Mouse (Mus musculus) forebrain, embryonic 10.5 days (tissue): ENCODE measurements around the gene Shbg. TPM values are rescaled to one million over a fixed set of nuclear protein-coding genes. Genes with fewer than 3 reads are reported as not detected.
"Not testable (repeated sequence)": the region's sequence is repeated elsewhere in the genome, so short reads cannot be mapped to it uniquely, and the experiment has no call there.

ENCODE experiments used
- DNase-seq: peaks from one replicate; pipeline ENCODE4 v3.0.0-alpha.2; 2017; ENCODE audit warnings: low spot score; ENCODE audit errors: extremely low spot score
- H3K27ac ChIP-seq: fragments of 300-500 bp; sonication (generic); 2 replicates; pipeline ENCODE4 v1.5.1; 2016; ENCODE audit warnings: mild to moderate bottlenecking
- H3K27me3 ChIP-seq: fragments of 300-500 bp; sonication (generic); 2 replicates; pipeline ENCODE4 v1.6.1; 2016; ENCODE audit warnings: mild to moderate bottlenecking; ENCODE audit not compliant: poor library complexity, severe bottlenecking
- H3K36me3 ChIP-seq: fragments of 300-500 bp; sonication (generic); replicated peaks from 2 replicates; pipeline ENCODE4 v1.6.1; 2016; ENCODE audit warnings: mild to moderate bottlenecking, moderate library complexity
- H3K4me1 ChIP-seq: fragments of 300-500 bp; sonication (generic); 2 replicates; pipeline ENCODE4 v1.6.1; 2016
- H3K4me3 ChIP-seq: fragments of 300-500 bp; sonication (generic); 2 replicates; pipeline ENCODE4 v1.5.1; 2016; ENCODE audit warnings: mild to moderate bottlenecking, moderate library complexity
- H3K9me3 ChIP-seq: fragments of 300-500 bp; sonication (generic); 2 replicates; pipeline ENCODE4 v1.6.1; 2016; ENCODE audit warnings: mild to moderate bottlenecking, moderate library complexity
- WGBS: fragments of 180-500 bp; shearing (Covaris S2); methylation state at CpG from one replicate; pipeline ENCODE4 v1.1.7; 2016; 5-methylcytosine and 5-hydroxymethylcytosine counted together
- polyA plus RNA-seq: library from polyadenylated mRNA; unstranded; fragments of >200 nt; fragmentation: Nextera tagmentation; extraction: Ambion mirVana; gene quantifications from 2 replicates; pipeline ENCODE4 v1.2.1, GENCODE M21; 2016

Gene Shbg
- polyA plus RNA-seq, 1 experiment from 2014 or later = not detected

DNA sequence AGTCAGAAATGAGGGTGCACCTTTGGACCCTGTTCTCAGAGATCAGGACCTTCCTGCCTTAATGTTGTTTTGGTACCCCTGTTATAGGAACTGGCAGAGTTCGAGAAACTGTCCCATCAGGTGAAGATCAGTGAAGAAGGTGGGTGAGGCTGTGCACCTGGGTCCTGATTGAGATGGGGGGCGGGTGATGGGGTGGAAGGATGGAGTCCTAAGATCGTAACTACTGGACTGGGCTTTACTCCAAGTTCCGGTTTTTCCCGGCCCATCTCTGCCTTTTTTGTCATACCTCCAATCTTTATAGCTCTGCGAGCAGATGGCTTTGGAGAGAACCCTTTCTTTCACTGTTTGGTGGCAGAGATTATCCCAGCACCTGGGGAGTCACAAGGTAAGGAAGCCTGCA, 4.7 kb upstream of the Shbg start:
- peak overlapping the region; percentile 59 for H3K4me3 ChIP-seq

GRCm38 (mm10) chr11:69621571-69622268, 4.0 kb upstream of the Shbg start, which contains the start of gene Sat2:
TSS of gene Sat2 (plus strand) at chr11:69622024.
- peak; percentile 86 for DNase-seq
- 0 out of 2 replicates have a peak, but pooled peaks cover 2% of the 10 kb centered on the region for H3K36me3 ChIP-seq
- peaks cover 34% of the 10 kb centered on the region for H3K4me1 ChIP-seq
- no peaks in the 10 kb centered on the region for H3K9me3 ChIP-seq
- under 1% methylated on average over 20 of the region's 20 CpGs for WGBS
- peaks cover 14% of the 10 kb centered on the region for H3K27me3 ChIP-seq
- H3K4me3 ChIP-seq = peak within 1 kb of the TSS; percentile 59
- H3K27ac ChIP-seq = peak within 1 kb of the TSS; percentile 93

More for the DNA sequence above, 4.7 kb upstream of the Shbg start:
- peaks cover 7% of the 10 kb centered on the region; the same call in 1 of the 2 replicates for H3K27me3 ChIP-seq
- no peaks in the 10 kb centered on the region for H3K9me3 ChIP-seq
- peak overlapping the region; percentile 93 for H3K27ac ChIP-seq
- no peak for DNase-seq
- 0 out of 2 replicates have a peak, but pooled peaks cover 2% of the 10 kb centered on the region for H3K36me3 ChIP-seq
- 59% methylated on average over 6 of the region's 6 CpGs for WGBS
- H3K4me1 ChIP-seq = peaks cover 33% of the 10 kb centered on the region

- H3K4me1 ChIP-seq = peaks cover 37% of the 10 kb centered on the region
- no peak overlapping the region for H3K4me3 ChIP-seq
- no peak overlapping the region for H3K27ac ChIP-seq
- peaks cover 25% of the 10 kb centered on the region for H3K27me3 ChIP-seq
- no peak for DNase-seq
- 0 out of 2 replicates have a peak, but pooled peaks cover 2% of the 10 kb centered on the region for H3K36me3 ChIP-seq
- 85% methylated on average over 7 of the region's 7 CpGs for WGBS
- H3K9me3 ChIP-seq = no peaks in the 10 kb centered on the region
Observed at GRCm38 (mm10) chr11:69620394-69621081, 2.8 kb upstream of the Shbg start.

- 60% methylated on average over 10 of the region's 10 CpGs for WGBS
- no peak for DNase-seq
Observed at GRCm38 (mm10) chr11:69616781-69617180, 924 bp downstream of the Shbg start.

GRCm38 (mm10) chr11:69614257-69614588, 3.5 kb downstream of the Shbg start:
- 56% methylated on average over 11 of the region's 11 CpGs for WGBS
- DNase-seq = not testable (repeated sequence)
- 0 out of 2 replicates have a peak overlapping the region, but pooled peaks have one; percentile 22 for H3K27ac ChIP-seq

More at GRCm38 (mm10) chr11:69616781-69617180, 924 bp downstream of the Shbg start:
- H3K4me1 ChIP-seq = peaks cover 30% of the 10 kb centered on the region
- no peak overlapping the region for H3K4me3 ChIP-seq
- no peaks in the 10 kb centered on the region for H3K36me3 ChIP-seq
- no peak overlapping the region for H3K27ac ChIP-seq
- H3K27me3 ChIP-seq = peaks cover 34% of the 10 kb centered on the region
- no peaks in the 10 kb centered on the region for H3K9me3 ChIP-seq

GRCm38 (mm10) chr11:69613553-69614256, 4.0 kb downstream of the Shbg start:
- Histone ChIP-seq H3K9me3 (no peaks in the 10 kb centered on the region), H3K27me3 (peaks cover 34% of the 10 kb centered on the region), H3K27ac (peak overlapping the region; percentile 80), H3K36me3 (no peaks in the 10 kb centered on the region), H3K4me3 (peak overlapping the region; percentile 32), H3K4me1 (peaks cover 22% of the 10 kb centered on the region)
- peak; percentile 76 for DNase-seq
- 8% methylated on average over 19 of the region's 19 CpGs for WGBS

More at GRCm38 (mm10) chr11:69614257-69614588, 3.5 kb downstream of the Shbg start:
- H3K4me1 ChIP-seq = peaks cover 22% of the 10 kb centered on the region
- H3K36me3 ChIP-seq, H3K9me3 ChIP-seq: not testable (repeated sequence)
- H3K4me3 ChIP-seq = peak overlapping the region; percentile 32; the same call in 1 of the 2 replicates
- H3K27me3 ChIP-seq = peaks cover 34% of the 10 kb centered on the region

DNA sequence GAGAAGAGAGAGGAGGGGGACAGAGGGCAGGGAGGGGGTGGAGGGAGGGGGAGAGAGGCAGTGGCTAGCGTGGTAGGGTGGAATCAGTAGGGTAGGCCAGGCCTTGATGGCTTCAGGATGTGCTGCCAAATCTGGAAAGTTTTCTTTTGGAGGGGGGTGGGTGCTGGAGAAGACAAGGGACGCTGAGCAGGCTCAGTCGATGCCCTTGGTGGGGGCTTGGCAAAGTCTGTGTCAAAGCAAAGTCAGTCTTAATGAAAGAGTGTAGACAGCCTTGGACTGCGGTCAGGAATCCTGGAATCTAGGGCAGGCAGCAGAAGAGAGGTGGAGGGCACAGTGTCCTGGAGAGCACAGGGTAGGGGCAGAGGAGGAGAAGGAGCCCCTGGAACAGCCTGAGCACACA, 6.8 kb downstream of the Shbg start:
- Histone ChIP-seq H3K4me1 (peaks cover 14% of the 10 kb centered on the region), H3K9me3 (no peaks in the 10 kb centered on the region), H3K27ac (no peak overlapping the region; the same call in 1 of the 2 replicates), H3K27me3 (peaks cover 19% of the 10 kb centered on the region; the same call in 1 of the 2 replicates), H3K4me3 (no peak overlapping the region), H3K36me3 (no peaks in the 10 kb centered on the region)
- 72% methylated on average over 4 of the region's 4 CpGs for WGBS
- no peak for DNase-seq

DNA sequence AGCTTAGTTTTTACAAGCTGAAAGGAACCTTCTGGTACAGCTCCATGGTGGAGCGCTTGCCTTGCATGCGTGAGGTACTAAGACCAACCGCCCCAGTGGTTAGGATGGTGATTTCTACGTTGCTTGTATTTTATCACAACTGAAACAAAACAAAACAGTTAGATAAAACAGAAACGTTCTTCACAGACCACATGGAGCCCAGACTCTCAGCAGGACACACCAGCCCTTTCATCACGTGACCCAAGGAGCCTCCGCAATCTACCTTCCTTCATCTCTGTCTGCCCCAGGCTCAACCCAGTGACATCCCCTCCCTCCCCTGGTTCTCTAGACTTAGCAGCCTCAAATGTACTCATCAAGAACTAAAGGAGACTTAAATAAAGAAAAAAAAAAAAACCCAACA, 8.3 kb downstream of the Shbg start:
- Histone ChIP-seq H3K4me1 (peaks cover 28% of the 10 kb centered on the region), H3K27ac (no peak overlapping the region), H3K27me3 (peaks cover 20% of the 10 kb centered on the region), H3K9me3 (no peaks in the 10 kb centered on the region), H3K4me3 (no peak overlapping the region), H3K36me3 (no peaks in the 10 kb centered on the region)
- WGBS = 67% methylated on average over 7 of the region's 7 CpGs
- no peak for DNase-seq

DNA sequence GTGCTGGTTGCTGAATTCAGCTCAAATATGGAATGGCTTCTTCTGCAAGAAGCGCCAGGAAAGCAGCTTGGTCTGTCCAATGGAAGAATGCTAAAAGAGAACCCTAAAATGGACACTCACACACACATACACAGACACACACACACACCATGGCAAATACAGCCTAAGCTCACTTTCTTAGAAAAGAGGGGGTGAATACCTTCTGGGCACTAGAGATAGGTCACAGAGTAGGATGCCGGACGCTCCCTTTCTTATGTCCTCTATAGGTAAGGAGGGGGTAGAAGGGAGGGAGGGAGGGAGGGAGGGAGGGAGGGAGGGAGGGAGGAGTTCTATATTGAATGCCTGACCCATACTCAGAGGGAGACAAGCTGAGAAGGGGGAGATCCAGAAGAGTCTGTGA, 9.2 kb downstream of the Shbg start:
- 96% methylated on average over 3 of the region's 3 CpGs for WGBS
- Histone ChIP-seq H3K4me1 (peaks cover 32% of the 10 kb centered on the region), H3K27ac (no peak overlapping the region), H3K36me3 (no peaks in the 10 kb centered on the region), H3K4me3 (no peak overlapping the region), H3K27me3 (peaks cover 29% of the 10 kb centered on the region), H3K9me3 (no peaks in the 10 kb centered on the region)
- no peak for DNase-seq

DNA sequence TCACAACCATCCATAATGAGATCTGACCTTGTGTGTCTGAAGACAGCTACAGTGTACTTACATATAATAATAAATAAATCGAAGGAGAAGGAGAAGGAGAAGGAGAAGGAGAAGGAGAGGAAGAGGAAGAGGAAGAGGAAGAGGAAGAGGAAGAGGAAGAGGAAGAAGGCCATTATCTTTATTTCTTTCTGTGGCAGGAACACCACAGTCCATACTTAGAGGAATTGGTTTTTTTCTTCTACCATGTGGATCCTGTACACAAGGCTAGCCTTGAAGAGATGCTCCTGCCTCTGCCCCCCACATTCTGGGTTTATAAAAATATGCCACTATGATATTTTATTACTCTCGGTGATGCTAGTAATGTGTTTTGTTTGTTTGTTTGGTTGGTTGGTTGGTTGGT, 10.9 kb downstream of the Shbg start:
- WGBS = 96% methylated on average over 2 of the region's 2 CpGs
- no peaks in the 10 kb centered on the region for H3K36me3 ChIP-seq
- DNase-seq = no peak
- H3K4me3 ChIP-seq = no peak overlapping the region
- no peaks in the 10 kb centered on the region for H3K9me3 ChIP-seq
- H3K27me3 ChIP-seq = peaks cover 45% of the 10 kb centered on the region
- peaks cover 30% of the 10 kb centered on the region for H3K4me1 ChIP-seq
- H3K27ac ChIP-seq = no peak overlapping the region

DNA sequence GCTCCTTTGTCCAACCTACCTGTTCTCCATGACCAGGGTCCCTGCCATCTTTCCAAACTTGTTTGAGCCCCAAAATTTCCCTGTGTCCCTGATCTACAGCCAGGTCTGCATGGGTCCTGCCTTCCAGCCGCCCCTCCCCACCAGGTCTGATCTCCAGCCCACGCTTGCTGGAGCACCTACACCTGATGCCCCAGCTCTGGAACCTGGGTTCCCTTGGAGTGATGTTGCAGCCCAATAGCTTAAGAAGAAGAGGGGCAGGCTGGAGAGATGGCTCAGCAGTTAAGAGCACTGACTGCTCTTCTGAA, 11.3 kb downstream of the Shbg start:
- peaks cover 45% of the 10 kb centered on the region for H3K27me3 ChIP-seq
- peak overlapping the region; percentile 64 for H3K4me3 ChIP-seq
- no peak for DNase-seq
- no peaks in the 10 kb centered on the region for H3K36me3 ChIP-seq
- no peaks in the 10 kb centered on the region for H3K9me3 ChIP-seq
- H3K4me1 ChIP-seq = peaks cover 30% of the 10 kb centered on the region
- WGBS = 66% methylated on average over 2 of the region's 2 CpGs
- peak overlapping the region; percentile 84 for H3K27ac ChIP-seq

DNA sequence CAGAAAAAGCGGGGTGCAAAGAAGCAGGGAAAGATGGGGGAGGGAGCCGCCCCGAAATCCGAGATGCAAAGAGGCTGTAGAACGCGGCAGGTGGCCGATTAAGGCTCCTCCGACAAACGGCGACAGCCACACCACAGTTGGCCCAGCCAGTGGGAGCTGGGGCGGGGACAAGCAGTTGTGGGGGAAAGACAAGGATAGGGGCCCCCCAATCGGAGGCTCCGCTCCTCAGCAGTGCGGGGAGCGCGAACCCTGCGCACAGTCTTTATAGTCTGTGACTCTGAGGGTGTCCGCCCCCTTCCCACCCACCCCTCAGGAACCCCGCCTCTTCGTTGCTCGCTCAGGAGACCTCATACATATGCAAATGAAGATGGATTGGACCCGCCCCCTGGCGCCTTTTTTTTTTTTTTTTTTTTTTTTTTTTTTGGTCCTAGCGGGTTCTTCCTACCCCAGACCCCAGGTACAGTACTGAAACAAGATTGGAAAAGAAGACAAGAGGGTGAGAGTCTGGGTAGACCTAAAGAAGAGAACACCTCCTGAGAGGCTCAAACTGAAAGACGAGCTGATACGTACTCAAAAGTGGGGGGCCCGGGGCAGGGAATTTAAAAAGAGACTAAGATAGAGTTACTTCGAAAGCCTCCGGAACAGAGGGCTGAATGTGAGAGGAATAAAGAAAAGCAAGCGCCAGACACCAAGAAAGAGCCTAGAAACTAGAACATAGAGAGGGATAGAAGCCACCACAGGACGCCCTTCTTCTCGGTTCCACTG, 11.8 kb downstream of the Shbg start, which contains the start of gene Atp1b2:
Gene Atp1b2 (minus strand): TSS at position 217 of the 765 bp plus-strand sequence.
- 4% methylated on average over 32 of the region's 32 CpGs for WGBS
- peak; percentile 77 for DNase-seq
- H3K27me3 ChIP-seq = peaks cover 45% of the 10 kb centered on the region
- peaks cover 33% of the 10 kb centered on the region for H3K4me1 ChIP-seq
- no peaks in the 10 kb centered on the region for H3K9me3 ChIP-seq
- peak within 1 kb of the TSS; percentile 64 for H3K4me3 ChIP-seq
- no peaks in the 10 kb centered on the region for H3K36me3 ChIP-seq
- H3K27ac ChIP-seq = peak within 1 kb of the TSS; percentile 84
